Mouse (Mus musculus): ENCODE results near the gene Cdkl4. TPM values are rescaled to one million over a fixed set of nuclear protein-coding genes. Genes with fewer than 3 reads are reported as not detected.

Cdkl4 gene
- 0.55 and 0.61 TPM in 2 replicates for polyA plus RNA-seq (2014; fragmentation: Nextera tagmentation; extraction: Ambion mirVana)

- Histone ChIP-seq H3K4me1 (ENCODE audit: control insufficient read depth, insufficient read depth, low read length) (no peaks in the 10 kb centered on the region), H3K36me3 (ENCODE audit: control insufficient read depth, insufficient read depth, low read length) (no peaks in the 10 kb centered on the region; the same call in 1 of the 2 replicates), H3K9ac (ENCODE audit: low read length) (peak within 1 kb of the TSS; percentile 18), H3K27ac (replicated peaks; ENCODE audit: low read depth, low read length) (no peak within 1 kb of the TSS), H3K9me3 (ENCODE audit: control insufficient read depth, low read length) (no peaks in the 10 kb centered on the region), H3K4me2 (ENCODE audit: low read depth, severe bottlenecking) (peak within 1 kb of the TSS; percentile 74), H3K4me3 (ENCODE audit: low read depth, low read length) (peak within 1 kb of the TSS; percentile 35), H3K27me3 (ENCODE audit: control insufficient read depth, insufficient read depth, low read length) (no peaks in the 10 kb centered on the region)
- WGBS = 71% methylated on average over 15 of the region's 15 CpGs
- ATAC-seq (ENCODE audit: insufficient number of reproducible peaks, low FRiP score, low TSS enrichment, low read depth) (no peak), DNase-seq (ENCODE audit: low spot score) (no peak)
Measured at GRCm38 (mm10) chr17:80577639-80578038, at the start of gene Cdkl4. TSS of gene Cdkl4 (minus strand) at chr17:80577813.

- Histone ChIP-seq H3K4me3 (ENCODE audit: low read depth, low read length) (no peak overlapping the region), H3K4me2 (ENCODE audit: low read depth, severe bottlenecking) (no peak overlapping the region), H3K9me3 (ENCODE audit: control insufficient read depth, low read length) (no peaks in the 10 kb centered on the region), H3K9ac (ENCODE audit: low read length) (no peak overlapping the region), H3K4me1 (ENCODE audit: control insufficient read depth, insufficient read depth, low read length) (no peaks in the 10 kb centered on the region), H3K27me3 (ENCODE audit: control insufficient read depth, insufficient read depth, low read length) (no peaks in the 10 kb centered on the region), H3K36me3 (ENCODE audit: control insufficient read depth, insufficient read depth, low read length) (no peaks in the 10 kb centered on the region), H3K27ac (replicated peaks; ENCODE audit: low read depth, low read length) (no peak overlapping the region)
- ATAC-seq (ENCODE audit: insufficient number of reproducible peaks, low FRiP score, low TSS enrichment, low read depth) (no peak), DNase-seq (ENCODE audit: low spot score) (no peak)
Measured at GRCm38 (mm10) chr17:80624979-80625378, 47.4 kb upstream of the Cdkl4 start.

- Histone ChIP-seq H3K9me3 (ENCODE audit: control insufficient read depth, low read length) (no peaks in the 10 kb centered on the region), H3K36me3 (ENCODE audit: control insufficient read depth, insufficient read depth, low read length) (no peaks in the 10 kb centered on the region), H3K4me3 (ENCODE audit: low read depth, low read length) (no peak overlapping the region), H3K27ac (replicated peaks; ENCODE audit: low read depth, low read length) (no peak overlapping the region), H3K27me3 (ENCODE audit: control insufficient read depth, insufficient read depth, low read length) (no peaks in the 10 kb centered on the region), H3K4me1 (ENCODE audit: control insufficient read depth, insufficient read depth, low read length) (no peaks in the 10 kb centered on the region), H3K4me2 (ENCODE audit: low read depth, severe bottlenecking) (no peak overlapping the region), H3K9ac (ENCODE audit: low read length) (no peak overlapping the region)
- 88% methylated on average over 4 of the region's 4 CpGs for WGBS
- no peak for DNase-seq (ENCODE audit: low spot score)
- ATAC-seq (ENCODE audit: insufficient number of reproducible peaks, low FRiP score, low TSS enrichment, low read depth) = no peak
Measured at GRCm38 (mm10) chr17:80621691-80622090, 44.1 kb upstream of the Cdkl4 start.

- H3K27me3 ChIP-seq (ENCODE audit: control insufficient read depth, insufficient read depth, low read length) = no peaks in the 10 kb centered on the region
- H3K27ac ChIP-seq (replicated peaks; ENCODE audit: low read depth, low read length) = no peak overlapping the region
- H3K4me1 ChIP-seq (ENCODE audit: control insufficient read depth, insufficient read depth, low read length) = no peaks in the 10 kb centered on the region
- H3K9ac ChIP-seq (ENCODE audit: low read length) = no peak overlapping the region
- H3K4me3 ChIP-seq (ENCODE audit: low read depth, low read length) = no peak overlapping the region
- WGBS = 67% methylated on average over 5 of the region's 5 CpGs
- ATAC-seq (ENCODE audit: insufficient number of reproducible peaks, low FRiP score, low TSS enrichment, low read depth) (no peak), DNase-seq (ENCODE audit: low spot score) (peak; percentile 72)
- no peaks in the 10 kb centered on the region for H3K9me3 ChIP-seq (ENCODE audit: control insufficient read depth, low read length)
- H3K36me3 ChIP-seq (ENCODE audit: control insufficient read depth, insufficient read depth, low read length) = no peaks in the 10 kb centered on the region
- no peak overlapping the region for H3K4me2 ChIP-seq (ENCODE audit: low read depth, severe bottlenecking)
Measured at GRCm38 (mm10) chr17:80620786-80621423, 43.3 kb upstream of the Cdkl4 start.

GRCm38 (mm10) chr17:80619556-80619955, 41.9 kb upstream of the Cdkl4 start:
- Histone ChIP-seq H3K27me3 (ENCODE audit: control insufficient read depth, insufficient read depth, low read length) (no peaks in the 10 kb centered on the region), H3K4me3 (ENCODE audit: low read depth, low read length) (no peak overlapping the region), H3K36me3 (ENCODE audit: control insufficient read depth, insufficient read depth, low read length) (peaks cover 4% of the 10 kb centered on the region; the same call in 1 of the 2 replicates), H3K9ac (ENCODE audit: low read length) (no peak overlapping the region), H3K27ac (replicated peaks; ENCODE audit: low read depth, low read length) (no peak overlapping the region), H3K4me1 (ENCODE audit: control insufficient read depth, insufficient read depth, low read length) (no peaks in the 10 kb centered on the region), H3K4me2 (ENCODE audit: low read depth, severe bottlenecking) (no peak overlapping the region), H3K9me3 (ENCODE audit: control insufficient read depth, low read length) (no peaks in the 10 kb centered on the region)
- ATAC-seq (ENCODE audit: insufficient number of reproducible peaks, low FRiP score, low TSS enrichment, low read depth) = no peak
- no peak for DNase-seq (ENCODE audit: low spot score)
- 92% methylated on average over 13 of the region's 13 CpGs for WGBS

GRCm38 (mm10) chr17:80618890-80619289, 41.3 kb upstream of the Cdkl4 start:
- H3K27me3 ChIP-seq (ENCODE audit: control insufficient read depth, insufficient read depth, low read length) = no peaks in the 10 kb centered on the region
- no peaks in the 10 kb centered on the region for H3K4me1 ChIP-seq (ENCODE audit: control insufficient read depth, insufficient read depth, low read length)
- H3K4me3 ChIP-seq (ENCODE audit: low read depth, low read length) = no peak overlapping the region
- no peak overlapping the region for H3K4me2 ChIP-seq (ENCODE audit: low read depth, severe bottlenecking)
- no peak for ATAC-seq (ENCODE audit: insufficient number of reproducible peaks, low FRiP score, low TSS enrichment, low read depth)
- no peak overlapping the region for H3K9ac ChIP-seq (ENCODE audit: low read length)
- no peak overlapping the region for H3K27ac ChIP-seq (replicated peaks; ENCODE audit: low read depth, low read length)
- H3K36me3 ChIP-seq (ENCODE audit: control insufficient read depth, insufficient read depth, low read length) = peaks cover 6% of the 10 kb centered on the region; the same call in 1 of the 2 replicates
- no peak for DNase-seq (ENCODE audit: low spot score)
- WGBS = 84% methylated on average over 5 of the region's 5 CpGs
- no peaks in the 10 kb centered on the region for H3K9me3 ChIP-seq (ENCODE audit: control insufficient read depth, low read length)

- no peak overlapping the region for H3K4me2 ChIP-seq (ENCODE audit: low read depth, severe bottlenecking)
- no peak overlapping the region for H3K9ac ChIP-seq (ENCODE audit: low read length)
- DNase-seq (ENCODE audit: low spot score) = no peak
- WGBS = 94% methylated on average over 6 of the region's 6 CpGs
- H3K4me3 ChIP-seq (ENCODE audit: low read depth, low read length) = no peak overlapping the region
- no peaks in the 10 kb centered on the region for H3K4me1 ChIP-seq (ENCODE audit: control insufficient read depth, insufficient read depth, low read length)
- no peak for ATAC-seq (ENCODE audit: insufficient number of reproducible peaks, low FRiP score, low TSS enrichment, low read depth)
- H3K36me3 ChIP-seq (ENCODE audit: control insufficient read depth, insufficient read depth, low read length) = peaks cover 31% of the 10 kb centered on the region
- H3K9me3 ChIP-seq (ENCODE audit: control insufficient read depth, low read length) = peaks cover 3% of the 10 kb centered on the region; the same call in 1 of the 2 replicates
- no peak overlapping the region for H3K27ac ChIP-seq (replicated peaks; ENCODE audit: low read depth, low read length)
- no peaks in the 10 kb centered on the region for H3K27me3 ChIP-seq (ENCODE audit: control insufficient read depth, insufficient read depth, low read length)
Measured at GRCm38 (mm10) chr17:80603806-80604205, 26.2 kb upstream of the Cdkl4 start.

- Histone ChIP-seq H3K9me3 (ENCODE audit: control insufficient read depth, low read length) (peaks cover 3% of the 10 kb centered on the region; the same call in 1 of the 2 replicates), H3K4me2 (ENCODE audit: low read depth, severe bottlenecking) (no peak overlapping the region), H3K27ac (replicated peaks; ENCODE audit: low read depth, low read length) (no peak overlapping the region), H3K4me1 (ENCODE audit: control insufficient read depth, insufficient read depth, low read length) (no peaks in the 10 kb centered on the region), H3K4me3 (ENCODE audit: low read depth, low read length) (no peak overlapping the region), H3K9ac (ENCODE audit: low read length) (no peak overlapping the region), H3K36me3 (ENCODE audit: control insufficient read depth, insufficient read depth, low read length) (peaks cover 27% of the 10 kb centered on the region), H3K27me3 (ENCODE audit: control insufficient read depth, insufficient read depth, low read length) (no peaks in the 10 kb centered on the region)
- 94% methylated on average over 19 of the region's 19 CpGs for WGBS
- ATAC-seq (ENCODE audit: insufficient number of reproducible peaks, low FRiP score, low TSS enrichment, low read depth) (no peak), DNase-seq (ENCODE audit: low spot score) (no peak)
Measured at GRCm38 (mm10) chr17:80603079-80603625, 25.5 kb upstream of the Cdkl4 start.
